Mouse (Mus musculus) ES-E14 (cell line): ENCODE measurements around the gene Gm10282. TPM values are rescaled to one million over a fixed set of nuclear protein-coding genes. Genes with fewer than 3 reads are reported as not detected.

Experiments
- DNase-seq: peaks from one replicate; pipeline ENCODE4 v3.0.0-alpha.2; 2013; ENCODE audit warnings: low read depth, low spot score
- H3K27ac ChIP-seq: 2 replicates; pipeline ENCODE4 v1.5.1; 2012; ENCODE audit warnings: low read depth, mild to moderate bottlenecking, low read length, moderate library complexity, mixed read lengths; ENCODE audit not compliant: poor library complexity, insufficient read depth, severe bottlenecking
- H3K36me3 ChIP-seq: 2 replicates; pipeline ENCODE4 v1.6.1; 2012; ENCODE audit warnings: mild to moderate bottlenecking, low read length, moderate library complexity, mixed read lengths; ENCODE audit not compliant: control insufficient read depth, poor library complexity, insufficient read depth, severe bottlenecking
- H3K4me1 ChIP-seq, 2 experiments: fragments of 150-350 bp in 1 of 2; sonication (generic) in 1 of 2; 2 replicates each; pipeline ENCODE4 v1.6.1; 2012; ENCODE audit warnings: low read length in 2 of 2, mild to moderate bottlenecking in 1 of 2, mixed read lengths in 1 of 2; ENCODE audit not compliant: control insufficient read depth in 2 of 2, insufficient read depth in 2 of 2, poor library complexity in 1 of 2
- H3K4me3 ChIP-seq, 2 experiments: fragments of 150-350 bp in 1 of 2; sonication (generic) in 1 of 2; 2 replicates each; pipeline ENCODE4 v1.5.1; 2012; ENCODE audit warnings: low read length in 2 of 2, low read depth in 1 of 2, mild to moderate bottlenecking in 1 of 2, mixed read lengths in 1 of 2; ENCODE audit not compliant: insufficient read depth in 1 of 2, poor library complexity in 1 of 2, severe bottlenecking in 1 of 2
- H3K9ac ChIP-seq: 2 replicates; pipeline ENCODE4 v1.6.1; 2012; ENCODE audit warnings: low read depth, mild to moderate bottlenecking, low read length, mixed read lengths; ENCODE audit not compliant: poor library complexity, insufficient read depth, severe bottlenecking
- H3K9me3 ChIP-seq: fragments of 150-350 bp; sonication (generic); 2 replicates; pipeline ENCODE4 v1.6.1; 2012; ENCODE audit warnings: low read depth, mild to moderate bottlenecking, low read length; ENCODE audit not compliant: control insufficient read depth, insufficient read depth
- CHD2 ChIP-seq: IDR thresholded peaks from 2 replicates; pipeline ENCODE4 v1.6.1; 2014; ENCODE audit warnings: mild to moderate bottlenecking, low read depth, low read length, inconsistent platforms
- HCFC1 ChIP-seq: IDR thresholded peaks from 2 replicates; pipeline ENCODE4 v1.6.1; 2012; ENCODE audit warnings: low read length, inconsistent platforms, borderline replicate concordance; ENCODE audit not compliant: insufficient read depth
- MAFK ChIP-seq: IDR thresholded peaks from 2 replicates; pipeline ENCODE4 v1.6.1; 2014; ENCODE audit warnings: mild to moderate bottlenecking, low read depth, low read length, inconsistent platforms; ENCODE audit not compliant: insufficient read depth
- ZC3H11A ChIP-seq: IDR thresholded peaks from 2 replicates; pipeline ENCODE4 v1.6.1; 2012; ENCODE audit warnings: low read depth, mild to moderate bottlenecking, inconsistent platforms, low read length, borderline replicate concordance
- ZNF384 ChIP-seq: IDR thresholded peaks from 2 replicates; pipeline ENCODE4 v1.6.1; 2012; ENCODE audit warnings: low read depth, low read length, inconsistent platforms
- in situ Hi-C, 2 experiments: fragments of 600-800 bp; cut with MboI; formaldehyde crosslinking; loops; one replicate each; pipeline ENCODE4 v1.15.1; 2025; ENCODE audit warnings: low sequenced_read_pairs in 2 of 2, inconsistent platforms in 1 of 2; ENCODE audit not compliant: unreplicated experiment in 2 of 2
- total RNA-seq: library from RNA; depleted of rRNA; stranded (reverse); fragments of 300-350 nt; gene quantifications from 2 replicates; pipeline ENCODE4 v1.2.3, GENCODE M21; 2012

Gene Gm10282
- total RNA-seq, 1 experiment = 21.2 TPM

DNA sequence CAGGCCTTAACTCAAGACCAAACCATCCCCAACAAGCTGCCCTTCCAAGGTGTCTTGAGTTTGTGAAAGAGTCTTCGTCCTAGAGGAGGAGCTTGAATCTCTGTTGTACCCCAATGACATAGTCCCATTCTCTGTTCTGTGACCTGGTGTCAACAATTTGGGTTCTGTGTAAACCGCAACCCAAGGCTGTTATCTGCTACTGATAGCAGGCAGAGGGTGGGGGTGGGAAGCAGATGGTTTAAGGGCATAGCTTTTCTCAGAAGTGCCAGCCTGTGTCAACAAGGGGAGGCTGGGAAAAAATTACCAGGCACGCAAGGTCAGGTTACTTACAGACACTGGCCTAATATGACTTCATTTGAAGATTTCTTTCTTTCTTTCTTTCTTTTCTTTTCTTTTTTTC, 27.8 kb downstream of the Gm10282 start:
- Histone ChIP-seq H3K9ac (no peak overlapping the region), H3K4me3 (no peak overlapping the region), H3K9me3 (no peaks in the 10 kb centered on the region), H3K36me3 (no peaks in the 10 kb centered on the region), H3K4me1 (peaks cover 1 to 9% of the 10 kb centered on the region in 2 experiments; a peak in 2 of 4 replicates), H3K27ac (no peak overlapping the region)
- DNase-seq = no peak
- TF ChIP-seq CHD2 (no peak), ZC3H11A (no peak), MAFK (no peak), ZNF384 (no peak), HCFC1 (no peak)
- in situ Hi-C loops = no loop called here

DNA sequence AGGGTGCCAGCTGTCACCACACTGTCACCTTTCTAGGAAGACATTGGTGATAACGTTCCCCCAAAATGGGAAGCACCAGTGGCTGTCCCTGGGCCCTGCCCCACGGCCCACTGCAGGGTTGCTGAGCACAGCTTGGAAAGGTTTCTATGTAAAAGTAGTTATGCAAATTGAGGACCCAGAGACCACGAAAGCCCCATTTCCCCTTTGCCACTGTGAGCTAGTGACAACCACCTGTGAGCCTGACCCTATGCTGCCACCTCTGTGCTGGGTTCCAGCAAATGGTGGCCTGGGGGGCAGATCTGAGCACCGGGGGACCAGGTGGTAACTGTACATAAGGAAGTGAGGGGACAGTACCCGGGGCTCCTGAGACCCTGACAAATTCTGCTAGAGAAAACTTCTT, 31.3 kb downstream of the Gm10282 start:
- in situ Hi-C loops = no loop called here
- no peak overlapping the region for H3K9ac ChIP-seq
- no peaks in the 10 kb centered on the region for H3K36me3 ChIP-seq
- TF ChIP-seq ZNF384 (no peak), MAFK (no peak), HCFC1 (no peak), CHD2 (no peak), ZC3H11A (no peak)
- no peak for DNase-seq
- H3K9me3 ChIP-seq = no peaks in the 10 kb centered on the region
- H3K4me1 ChIP-seq = peaks cover 8 to 18% of the 10 kb centered on the region in 2 experiments; a peak in 3 of 4 replicates
- no peak overlapping the region for H3K27ac ChIP-seq
- no peak overlapping the region for H3K4me3 ChIP-seq

DNA sequence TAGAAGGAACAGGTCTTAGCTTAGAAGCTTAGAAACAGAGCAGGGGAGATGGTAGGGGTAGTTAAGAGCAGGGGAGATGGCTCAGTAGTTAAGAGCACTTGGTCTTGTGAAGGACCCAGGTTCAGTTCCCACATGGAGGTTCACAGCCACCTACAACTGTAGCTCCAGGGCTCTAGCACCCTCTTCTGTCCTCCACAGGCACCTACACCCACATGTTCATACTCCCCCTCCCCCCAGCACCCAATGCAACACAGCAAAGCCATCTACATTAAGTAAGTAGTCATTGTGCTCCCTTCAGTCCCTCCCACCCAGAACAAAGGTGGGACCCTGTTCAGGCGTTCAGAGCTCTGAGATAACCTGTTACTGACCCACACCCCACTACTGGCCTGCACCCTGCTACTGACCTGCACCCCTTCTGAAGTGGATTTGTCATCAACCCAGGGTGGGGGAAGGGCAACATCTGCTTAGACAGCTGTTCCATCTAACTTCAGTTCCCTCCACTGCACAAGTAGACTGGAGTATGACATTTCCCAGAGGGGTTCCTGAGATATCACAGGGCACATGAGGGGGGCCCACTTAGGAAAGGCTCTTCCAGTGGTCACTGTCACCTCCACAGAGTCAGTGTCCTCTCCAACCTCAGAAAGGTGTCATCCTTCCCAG, 31.8 kb downstream of the Gm10282 start:
- no peak for DNase-seq
- TF ChIP-seq ZNF384 (no peak), ZC3H11A (no peak), CHD2 (no peak), MAFK (no peak), HCFC1 (no peak)
- H3K9ac ChIP-seq = no peak overlapping the region
- H3K4me3 ChIP-seq = no peak overlapping the region
- H3K36me3 ChIP-seq = no peaks in the 10 kb centered on the region; the same call in 1 of the 2 replicates
- H3K4me1 ChIP-seq = peaks cover 8 to 19% of the 10 kb centered on the region in 2 experiments; a peak in 3 of 4 replicates
- H3K27ac ChIP-seq = no peak overlapping the region
- in situ Hi-C loops = no loop called here
- no peaks in the 10 kb centered on the region for H3K9me3 ChIP-seq

DNA sequence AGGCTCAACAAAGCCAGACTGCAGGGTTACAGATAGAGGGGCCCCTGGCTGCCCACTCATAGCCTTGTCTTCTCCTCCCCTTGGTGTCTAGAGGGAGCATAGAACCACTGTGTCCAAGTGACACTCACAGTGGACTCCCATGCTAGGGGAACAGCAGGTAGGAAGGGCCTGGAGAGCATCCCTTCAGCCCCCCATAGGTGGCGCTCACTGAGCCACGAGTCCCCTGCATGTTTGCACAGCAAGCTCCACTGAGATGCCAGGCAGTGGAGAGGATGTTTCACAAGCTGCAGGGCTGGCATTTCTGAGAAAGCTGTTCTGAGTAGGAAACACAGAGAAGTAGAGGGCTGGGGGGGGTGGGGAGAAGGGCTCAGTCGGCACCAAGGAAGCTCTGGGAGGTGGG, 32.7 kb downstream of the Gm10282 start:
- Histone ChIP-seq H3K36me3 (no peaks in the 10 kb centered on the region; the same call in 1 of the 2 replicates), H3K4me3 (no peak overlapping the region), H3K9ac (no peak overlapping the region; the same call in 1 of the 2 replicates), H3K9me3 (no peaks in the 10 kb centered on the region), H3K4me1 (peaks cover 10 to 21% of the 10 kb centered on the region in 2 experiments), H3K27ac (peak overlapping the region; percentile 78; the same call in 1 of the 2 replicates)
- DNase-seq = peak; percentile 72
- in situ Hi-C loops = no loop called here
- TF ChIP-seq MAFK (no peak), ZC3H11A (no peak), ZNF384 (no peak), CHD2 (no peak), HCFC1 (no peak)
